25 mouse cellular contexts compared by ENCODE assay signal in the genomic region with DNA sequence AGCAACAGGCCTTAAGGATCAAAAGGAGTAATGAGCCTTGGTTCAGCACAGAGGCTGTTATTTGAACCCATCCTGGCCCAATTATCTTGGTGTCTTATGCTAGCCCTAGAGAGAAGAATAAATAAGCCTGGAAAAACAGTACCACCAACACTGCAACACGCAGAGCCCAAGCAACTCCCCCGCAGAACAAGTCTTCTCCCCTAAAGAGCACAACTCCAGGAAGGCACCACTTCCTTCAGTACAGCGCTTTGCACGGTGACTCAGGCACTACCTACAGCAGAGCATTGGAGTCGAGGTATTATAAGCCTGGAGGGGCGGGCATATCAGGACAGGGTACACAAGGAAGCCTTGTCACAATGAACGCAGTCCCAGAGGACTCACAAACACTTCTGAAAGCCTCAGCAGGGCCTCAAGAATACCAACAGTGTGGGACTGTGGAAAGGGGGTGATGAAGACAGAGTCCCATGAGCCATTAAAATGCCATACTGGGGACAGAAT.
A peak's percentile ranks its signal among the peaks of the same experiment; 100 is the strongest.
DNase-seq lines count a peak whose midpoint lies in the region; ATAC-seq lines count a peak whose summit lies in the region.
"Had no signal": no experiment of that assay in that cellular context is flagged by ENCODE, and none has a peak within 500 bp of the region (broad histone marks: within the 10 kb centered on the region; RNA-seq: fewer than 3 reads in every experiment).

No protein-coding gene starts in this region.

- H3K4me3 ChIP-seq in forebrain, embryonic 14.5 days (ENCODE audit: low read depth, low read length), result no peak overlapping the region
- no peak overlapping the region for H3K4me3 ChIP-seq in forebrain, embryonic 12.5 days (replicated peaks)
- no peak overlapping the region for H3K4me3 ChIP-seq in kidney, embryonic 16.5 days (ENCODE audit: low read length)
- H3K4me3 ChIP-seq: embryonic facial prominence, embryonic 10.5 days; heart, embryonic 15.5 days; hindbrain, embryonic 13.5 days; liver, embryonic 15.5 days; lung, embryonic 15.5 days; midbrain, embryonic 15.5 days; neural tube, embryonic 12.5 days had no signal

- H3K36me3 ChIP-seq in forebrain, embryonic 14.5 days (ENCODE audit: control insufficient read depth, insufficient read depth, low read length), result no peaks in the 10 kb centered on the region
- H3K36me3 ChIP-seq in forebrain, embryonic 12.5 days (replicated peaks), result no peaks in the 10 kb centered on the region
- H3K36me3 ChIP-seq in kidney, embryonic 16.5 days (ENCODE audit: insufficient read depth, low read length), result no peaks in the 10 kb centered on the region
- H3K36me3 ChIP-seq: embryonic facial prominence, embryonic 10.5 days; heart, embryonic 15.5 days; hindbrain, embryonic 13.5 days; liver, embryonic 15.5 days; lung, embryonic 15.5 days; midbrain, embryonic 15.5 days; neural tube, embryonic 12.5 days had no signal

- H3K4me2 ChIP-seq in forebrain, embryonic 14.5 days (ENCODE audit: low read length), result no peak overlapping the region
- H3K4me2 ChIP-seq in forebrain, embryonic 12.5 days, result no peak overlapping the region
- no peak overlapping the region for H3K4me2 ChIP-seq in kidney, embryonic 16.5 days (replicated peaks; ENCODE audit: low read depth, low read length)
- H3K4me2 ChIP-seq: heart, embryonic 15.5 days; hindbrain, embryonic 13.5 days; liver, embryonic 15.5 days; lung, embryonic 15.5 days; midbrain, embryonic 15.5 days; neural tube, embryonic 12.5 days had no signal

- DNase-seq in forebrain, embryonic 14.5 days (ENCODE audit: low spot score), result peak; percentile 23
- no peak for DNase-seq in kidney, postnatal 36 days
- DNase-seq in urinary bladder, postnatal 14 days (ENCODE audit: low spot score), result peak; percentile 1
- no peak for DNase-seq in urinary bladder, postnatal 36 days (ENCODE audit: low spot score in 2 of 2)
- DNase-seq: adrenal gland, postnatal 14 days; cerebellum, adult 11 months; cerebellum, adult 9-11 months; gastrocnemius, postnatal 36 days; heart, postnatal 36 days; kidney, adult 8-10 months; liver; lung, postnatal 4 days; right cerebral cortex, postnatal 25 days; thymus, postnatal 25 days had no signal

- H3K9ac ChIP-seq in forebrain, embryonic 14.5 days (ENCODE audit: low read length), result no peak overlapping the region
- H3K9ac ChIP-seq in forebrain, embryonic 12.5 days, result no peak overlapping the region
- H3K9ac ChIP-seq in kidney, embryonic 16.5 days (replicated peaks; ENCODE audit: low read length), result no peak overlapping the region
- H3K9ac ChIP-seq: heart, embryonic 15.5 days; hindbrain, embryonic 13.5 days; liver, embryonic 15.5 days; lung, embryonic 15.5 days; midbrain, embryonic 15.5 days; neural tube, embryonic 12.5 days had no signal

- no peaks in the 10 kb centered on the region for H3K9me3 ChIP-seq in forebrain, embryonic 14.5 days (replicated peaks; ENCODE audit: control insufficient read depth, low read length)
- no peaks in the 10 kb centered on the region for H3K9me3 ChIP-seq in forebrain, embryonic 12.5 days
- no peaks in the 10 kb centered on the region for H3K9me3 ChIP-seq in kidney, embryonic 16.5 days (ENCODE audit: low read length)
- H3K9me3 ChIP-seq: embryonic facial prominence, embryonic 10.5 days; heart, embryonic 15.5 days; hindbrain, embryonic 13.5 days; liver, embryonic 15.5 days; lung, embryonic 15.5 days; midbrain, embryonic 15.5 days; neural tube, embryonic 12.5 days had no signal

- H3K27ac ChIP-seq in forebrain, embryonic 14.5 days (ENCODE audit: low read depth, low read length), result no peak overlapping the region
- no peak overlapping the region for H3K27ac ChIP-seq in forebrain, embryonic 12.5 days
- H3K27ac ChIP-seq in kidney, embryonic 16.5 days (ENCODE audit: low read length), result no peak overlapping the region
- H3K27ac ChIP-seq: embryonic facial prominence, embryonic 10.5 days; heart, embryonic 15.5 days; hindbrain, embryonic 13.5 days; liver, embryonic 15.5 days; lung, embryonic 15.5 days; midbrain, embryonic 15.5 days; neural tube, embryonic 12.5 days had no signal

- no peaks in the 10 kb centered on the region for H3K27me3 ChIP-seq in forebrain, embryonic 14.5 days (replicated peaks; ENCODE audit: control insufficient read depth, insufficient read depth, low read length)
- no peaks in the 10 kb centered on the region for H3K27me3 ChIP-seq in forebrain, embryonic 12.5 days
- H3K27me3 ChIP-seq in kidney, embryonic 16.5 days (ENCODE audit: insufficient read depth, low read length), result no peaks in the 10 kb centered on the region
- H3K27me3 ChIP-seq: heart, embryonic 15.5 days; hindbrain, embryonic 13.5 days; liver, embryonic 15.5 days; lung, embryonic 15.5 days; midbrain, embryonic 15.5 days; neural tube, embryonic 12.5 days had no signal

- ATAC-seq in forebrain, embryonic 14.5 days, result no peak
- ATAC-seq in forebrain, embryonic 12.5 days (ENCODE audit: low FRiP score), result no peak
- ATAC-seq in kidney, embryonic 16.5 days (ENCODE audit: low FRiP score, low TSS enrichment), result peak; percentile 68
- no peak for ATAC-seq in megakaryocyte progenitor cell, adult 5-6 weeks (replicated peaks; ENCODE audit: poor library complexity)
- ATAC-seq: inflammation-experienced regulatory T-cells, adult 6 months; midbrain, embryonic 15.5 days had no signal

- WGBS in forebrain, embryonic 14.5 days, result 25% methylated on average over 7 of the region's 7 CpGs
- WGBS in forebrain, embryonic 12.5 days, result 51% methylated on average over 7 of the region's 7 CpGs
- 47% methylated on average over 7 of the region's 7 CpGs for WGBS in kidney, embryonic 16.5 days

- peaks cover 6% of the 10 kb centered on the region; the same call in 1 of the 2 replicates for H3K4me1 ChIP-seq in forebrain, embryonic 14.5 days (ENCODE audit: control insufficient read depth, insufficient read depth, low read length)
- H3K4me1 ChIP-seq in forebrain, embryonic 12.5 days, result peaks cover 3% of the 10 kb centered on the region; the same call in 1 of the 2 replicates
- peaks cover 4% of the 10 kb centered on the region; the same call in 1 of the 2 replicates for H3K4me1 ChIP-seq in kidney, embryonic 16.5 days (ENCODE audit: insufficient read depth, low read length)
- H3K4me1 ChIP-seq: liver, embryonic 15.5 days; lung, embryonic 15.5 days; midbrain, embryonic 15.5 days had no signal

Comparison
In these comparisons a context has a peak if more than half of its experiments do, and no peak if none do; other contexts are left out.
1. DNase-seq: peak in forebrain, embryonic 14.5 days (single experiment) and urinary bladder, postnatal 14 days (single experiment); none in kidney, postnatal 36 days (0 of 2) and urinary bladder, postnatal 36 days (0 of 2).